Mouse (Mus musculus): ENCODE measurements around the gene Sctr. TPM values are rescaled to one million over a fixed set of nuclear protein-coding genes. Genes with fewer than 3 reads are reported as not detected.

Gene Sctr
- polyA plus RNA-seq, 1 experiment from 2014 or later, result 0.09 TPM

DNA sequence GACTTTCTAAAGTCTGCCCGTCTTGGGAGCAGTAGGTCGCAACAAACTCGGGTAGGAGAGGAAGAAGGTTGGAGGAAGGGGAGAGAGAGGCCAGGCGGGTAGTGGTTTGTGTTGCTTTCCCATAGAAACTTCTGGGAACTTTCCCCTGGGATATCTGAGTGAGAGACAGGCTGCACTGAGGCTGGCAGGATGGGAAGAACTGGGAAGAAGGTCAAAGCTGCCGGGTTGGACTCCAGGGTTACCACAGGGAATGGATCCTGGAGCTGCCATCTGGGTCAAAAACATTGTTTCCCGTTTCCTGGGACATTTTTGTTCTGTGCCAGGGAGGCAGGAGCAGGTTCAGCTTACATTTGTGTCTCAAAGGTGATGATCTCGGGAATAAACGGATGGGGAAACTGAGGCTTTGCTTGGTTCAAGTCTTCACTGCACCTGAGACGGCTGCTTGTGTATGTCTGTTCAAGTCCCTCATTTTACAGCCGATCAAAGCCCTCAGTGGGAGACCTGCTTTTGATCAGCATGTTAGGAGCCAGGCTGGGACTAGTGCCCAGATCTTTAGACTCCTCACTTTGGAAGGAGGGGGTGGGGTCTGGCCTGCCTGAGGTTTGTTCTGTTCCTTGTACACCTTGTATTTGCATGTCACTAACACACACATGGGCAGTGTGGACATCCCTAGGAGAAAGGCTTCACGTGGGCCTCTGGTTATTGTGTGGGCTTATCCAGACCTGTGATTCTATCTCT lies 1.3 kb downstream of the Sctr start:
- Histone ChIP-seq H3K27me3 (replicated peaks) (peaks cover 38% of the 10 kb centered on the region), H3K4me3 (peak overlapping the region; percentile 43), H3K27ac (ENCODE audit: poor library complexity, severe bottlenecking) (no peak overlapping the region), H3K9me3 (replicated peaks) (no peaks in the 10 kb centered on the region), H3K9ac (no peak overlapping the region), H3K4me1 (replicated peaks) (peaks cover 17% of the 10 kb centered on the region), H3K36me3 (no peaks in the 10 kb centered on the region), H3K4me2 (peak overlapping the region; percentile 78)
- ATAC-seq (ENCODE audit: insufficient number of reproducible peaks, low FRiP score), result no peak
- WGBS, result 32% methylated on average over 11 of the region's 11 CpGs

- no peak for ATAC-seq (ENCODE audit: insufficient number of reproducible peaks, low FRiP score)
- 86% methylated on average over 12 of the region's 12 CpGs for WGBS
- Histone ChIP-seq H3K4me3 (no peak overlapping the region), H3K4me1 (replicated peaks) (peaks cover 10% of the 10 kb centered on the region; the same call in 1 of the 2 replicates), H3K4me2 (no peak overlapping the region), H3K9ac (no peak overlapping the region), H3K27ac (ENCODE audit: poor library complexity, severe bottlenecking) (no peak overlapping the region), H3K36me3 (no peaks in the 10 kb centered on the region), H3K27me3 (replicated peaks) (peaks cover 14% of the 10 kb centered on the region; the same call in 1 of the 2 replicates), H3K9me3 (replicated peaks) (no peaks in the 10 kb centered on the region)
Observed at GRCm38 (mm10) chr1:120012638-120013037, 5.9 kb downstream of the Sctr start.

- no peak overlapping the region for H3K27ac ChIP-seq (ENCODE audit: poor library complexity, severe bottlenecking)
- H3K4me3 ChIP-seq, result no peak overlapping the region
- H3K36me3 ChIP-seq, result no peaks in the 10 kb centered on the region
- no peaks in the 10 kb centered on the region for H3K9me3 ChIP-seq (replicated peaks)
- peaks cover 10% of the 10 kb centered on the region; the same call in 1 of the 2 replicates for H3K27me3 ChIP-seq (replicated peaks)
- 0 out of 2 replicates have a peak, but pooled peaks cover 6% of the 10 kb centered on the region for H3K4me1 ChIP-seq (replicated peaks)
- no peak for ATAC-seq (ENCODE audit: insufficient number of reproducible peaks, low FRiP score)
- no peak overlapping the region for H3K9ac ChIP-seq
- H3K4me2 ChIP-seq, result no peak overlapping the region
Observed at GRCm38 (mm10) chr1:120013111-120013510, 6.4 kb downstream of the Sctr start.

GRCm38 (mm10) chr1:120016240-120016639 lies 9.5 kb downstream of the Sctr start:
- no peak for ATAC-seq (ENCODE audit: insufficient number of reproducible peaks, low FRiP score)
- 80% methylated on average over 2 of the region's 2 CpGs for WGBS

DNA sequence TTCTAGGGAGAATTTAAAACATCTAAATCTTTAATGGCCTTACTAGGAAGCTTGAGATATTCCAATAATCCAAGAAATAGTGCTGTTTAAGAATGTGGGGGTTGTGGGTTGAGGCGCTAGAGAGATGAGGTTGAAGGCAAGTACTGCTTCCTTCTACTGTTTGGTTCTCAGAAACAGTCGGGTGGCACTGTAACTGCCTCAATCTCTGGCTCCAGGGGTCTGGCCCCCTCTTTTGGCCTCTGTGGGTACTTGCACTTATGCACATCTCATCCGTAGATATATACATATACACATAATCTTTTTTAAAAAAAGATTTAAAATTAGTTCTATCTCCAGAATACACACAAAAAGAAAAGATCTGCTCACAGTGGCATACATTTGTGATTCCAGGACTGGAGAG lies 12.2 kb downstream of the Sctr start:
- WGBS, result 56% methylated on average over 3 of the region's 3 CpGs
- Histone ChIP-seq H3K4me2 (no peak overlapping the region), H3K4me1 (replicated peaks) (no peaks in the 10 kb centered on the region), H3K36me3 (no peaks in the 10 kb centered on the region), H3K9ac (no peak overlapping the region), H3K9me3 (replicated peaks) (no peaks in the 10 kb centered on the region), H3K27ac (ENCODE audit: poor library complexity, severe bottlenecking) (no peak overlapping the region), H3K27me3 (replicated peaks) (no peaks in the 10 kb centered on the region), H3K4me3 (no peak overlapping the region)
- ATAC-seq (ENCODE audit: insufficient number of reproducible peaks, low FRiP score), result no peak

More at GRCm38 (mm10) chr1:120016240-120016639, 9.5 kb downstream of the Sctr start:
- Histone ChIP-seq H3K4me2 (no peak overlapping the region), H3K9me3 (replicated peaks) (no peaks in the 10 kb centered on the region), H3K9ac (no peak overlapping the region), H3K4me1 (replicated peaks) (no peaks in the 10 kb centered on the region), H3K27ac (ENCODE audit: poor library complexity, severe bottlenecking) (no peak overlapping the region), H3K36me3 (no peaks in the 10 kb centered on the region), H3K4me3 (no peak overlapping the region), H3K27me3 (replicated peaks) (no peaks in the 10 kb centered on the region)

GRCm38 (mm10) chr1:120019428-120019827 lies 12.7 kb downstream of the Sctr start:
- Histone ChIP-seq H3K9ac (no peak overlapping the region), H3K4me2 (no peak overlapping the region), H3K27ac (ENCODE audit: poor library complexity, severe bottlenecking) (no peak overlapping the region), H3K36me3 (no peaks in the 10 kb centered on the region), H3K4me1 (replicated peaks) (peaks cover 5% of the 10 kb centered on the region), H3K27me3 (replicated peaks) (no peaks in the 10 kb centered on the region), H3K4me3 (no peak overlapping the region), H3K9me3 (replicated peaks) (no peaks in the 10 kb centered on the region)
- no peak for ATAC-seq (ENCODE audit: insufficient number of reproducible peaks, low FRiP score)
- WGBS, result 88% methylated on average over 12 of the region's 12 CpGs

- Histone ChIP-seq H3K4me2 (no peak overlapping the region), H3K9me3 (replicated peaks) (no peaks in the 10 kb centered on the region), H3K27me3 (replicated peaks) (no peaks in the 10 kb centered on the region), H3K4me3 (no peak overlapping the region), H3K9ac (no peak overlapping the region), H3K36me3 (no peaks in the 10 kb centered on the region), H3K4me1 (replicated peaks) (peaks cover 15% of the 10 kb centered on the region), H3K27ac (ENCODE audit: poor library complexity, severe bottlenecking) (no peak overlapping the region)
- 62% methylated on average over 7 of the region's 7 CpGs for WGBS
- ATAC-seq (ENCODE audit: insufficient number of reproducible peaks, low FRiP score), result no peak
Observed at GRCm38 (mm10) chr1:120020322-120020897, 13.7 kb downstream of the Sctr start.

- WGBS, result 86% methylated on average over 17 of the region's 17 CpGs
- no peak overlapping the region for H3K4me3 ChIP-seq
- H3K27me3 ChIP-seq (replicated peaks), result no peaks in the 10 kb centered on the region
- H3K9me3 ChIP-seq (replicated peaks), result no peaks in the 10 kb centered on the region
- no peak overlapping the region for H3K27ac ChIP-seq (ENCODE audit: poor library complexity, severe bottlenecking)
- no peak; the same call in 1 of the 2 replicates for ATAC-seq (ENCODE audit: insufficient number of reproducible peaks, low FRiP score)
- H3K9ac ChIP-seq, result no peak overlapping the region
- H3K36me3 ChIP-seq, result no peaks in the 10 kb centered on the region
- H3K4me2 ChIP-seq, result no peak overlapping the region
- H3K4me1 ChIP-seq (replicated peaks), result peaks cover 15% of the 10 kb centered on the region
Observed at GRCm38 (mm10) chr1:120021951-120022350, 15.3 kb downstream of the Sctr start.

GRCm38 (mm10) chr1:120024331-120025049 lies 17.8 kb downstream of the Sctr start:
- H3K4me3 ChIP-seq, result no peak overlapping the region
- H3K9ac ChIP-seq, result no peak overlapping the region
- ATAC-seq (ENCODE audit: insufficient number of reproducible peaks, low FRiP score), result no peak
- no peak overlapping the region for H3K4me2 ChIP-seq
- no peaks in the 10 kb centered on the region for H3K36me3 ChIP-seq
- H3K9me3 ChIP-seq (replicated peaks), result no peaks in the 10 kb centered on the region
- peaks cover 23% of the 10 kb centered on the region for H3K4me1 ChIP-seq (replicated peaks)
- WGBS, result 50% methylated on average over 10 of the region's 10 CpGs
- H3K27ac ChIP-seq (ENCODE audit: poor library complexity, severe bottlenecking), result peak overlapping the region; percentile 31
- no peaks in the 10 kb centered on the region for H3K27me3 ChIP-seq (replicated peaks)

GRCm38 (mm10) chr1:120025050-120025439 lies 18.4 kb downstream of the Sctr start:
- Histone ChIP-seq H3K27ac (ENCODE audit: poor library complexity, severe bottlenecking) (peak overlapping the region; percentile 31), H3K27me3 (replicated peaks) (no peaks in the 10 kb centered on the region), H3K4me2 (no peak overlapping the region), H3K4me1 (replicated peaks) (peaks cover 23% of the 10 kb centered on the region), H3K36me3 (no peaks in the 10 kb centered on the region), H3K4me3 (no peak overlapping the region), H3K9ac (no peak overlapping the region), H3K9me3 (replicated peaks) (no peaks in the 10 kb centered on the region)
- WGBS, result 20% methylated on average over 2 of the region's 2 CpGs
- ATAC-seq (ENCODE audit: insufficient number of reproducible peaks, low FRiP score), result 0 out of 2 replicates have a peak, but pooled peaks have one; percentile 17

- no peak overlapping the region for H3K4me2 ChIP-seq
- H3K4me3 ChIP-seq, result no peak overlapping the region
- WGBS, result 39% methylated on average over 4 of the region's 4 CpGs
- H3K36me3 ChIP-seq, result no peaks in the 10 kb centered on the region
- no peak overlapping the region for H3K9ac ChIP-seq
- peaks cover 23% of the 10 kb centered on the region for H3K4me1 ChIP-seq (replicated peaks)
- no peak overlapping the region for H3K27ac ChIP-seq (ENCODE audit: poor library complexity, severe bottlenecking)
- H3K27me3 ChIP-seq (replicated peaks), result 0 out of 2 replicates have a peak, but pooled peaks cover 3% of the 10 kb centered on the region
- no peaks in the 10 kb centered on the region for H3K9me3 ChIP-seq (replicated peaks)
- ATAC-seq (ENCODE audit: insufficient number of reproducible peaks, low FRiP score), result no peak
Observed at GRCm38 (mm10) chr1:120027693-120028092, 21.0 kb downstream of the Sctr start.
